33 mouse cellular contexts compared by ENCODE assay signal in genomic region chr2:96573755-96574154, GRCm38 (mm10).
"Had no signal": no experiment of that assay in that cellular context is flagged by ENCODE, and none has a peak within 500 bp of the region (broad histone marks: within the 10 kb centered on the region; RNA-seq: fewer than 3 reads in every experiment).

No protein-coding gene starts in this region.

- H3K4me3 ChIP-seq: heart, embryonic 12.5 days; heart, embryonic 13.5 days; heart, embryonic 15.5 days; hindbrain, embryonic 10.5 days; hindbrain, embryonic 12.5 days; hindbrain, embryonic 13.5 days; hindbrain, embryonic 15.5 days; intestine, embryonic 15.5 days; kidney, embryonic 15.5 days; layer of hippocampus, adult 2 months; left cerebral cortex, adult 2 months had no signal

- DNase-seq: heart, postnatal 14 days; heart, postnatal 36 days; heart, postnatal 4 days; kidney, adult 11 months; kidney, adult 18-20 months; kidney, adult 2 months; kidney, adult 8-10 months; kidney, adult 9 months; kidney, postnatal 10 days; kidney, postnatal 14 days; kidney, postnatal 25 days; kidney, postnatal 36 days; kidney, postnatal 4 days; layer of hippocampus, adult 9-11 months; layer of hippocampus, postnatal 36 days had no signal

- ATAC-seq: hindbrain, embryonic 16.5 days; hindbrain, postnatal 0 days; inflammation-experienced regulatory T-cells, adult 6 months; intestine, embryonic 15.5 days; intestine, embryonic 16.5 days; intestine, postnatal 0 days had no signal

- H3K27ac ChIP-seq: heart, embryonic 13.5 days; heart, embryonic 15.5 days; hindbrain, embryonic 10.5 days; hindbrain, embryonic 12.5 days; hindbrain, embryonic 13.5 days; hindbrain, embryonic 14.5 days; hindbrain, embryonic 15.5 days; hindbrain, postnatal 0 days; intestine, embryonic 15.5 days; kidney, embryonic 15.5 days; kidney, postnatal 0 days; layer of hippocampus, adult 2 months; left cerebral cortex, adult 2 months had no signal

- H3K9me3 ChIP-seq: heart, embryonic 12.5 days; heart, embryonic 13.5 days; heart, embryonic 15.5 days; hindbrain, embryonic 10.5 days; hindbrain, embryonic 12.5 days; hindbrain, embryonic 13.5 days; hindbrain, embryonic 15.5 days; intestine, embryonic 15.5 days; kidney, embryonic 15.5 days had no signal

- H3K27me3 ChIP-seq: heart, embryonic 12.5 days; heart, embryonic 13.5 days; heart, embryonic 15.5 days; hindbrain, embryonic 12.5 days; hindbrain, embryonic 13.5 days; hindbrain, embryonic 15.5 days; intestine, embryonic 15.5 days; kidney, embryonic 15.5 days had no signal

- H3K36me3 ChIP-seq: heart, embryonic 12.5 days; heart, embryonic 13.5 days; heart, embryonic 15.5 days; hindbrain, embryonic 10.5 days; hindbrain, embryonic 12.5 days; hindbrain, embryonic 13.5 days; hindbrain, embryonic 15.5 days; intestine, embryonic 15.5 days; kidney, embryonic 15.5 days had no signal

- H3K4me2 ChIP-seq: heart, embryonic 12.5 days; heart, embryonic 13.5 days; heart, embryonic 15.5 days; hindbrain, embryonic 12.5 days; hindbrain, embryonic 13.5 days; hindbrain, embryonic 14.5 days; hindbrain, embryonic 15.5 days; intestine, embryonic 15.5 days; kidney, embryonic 15.5 days had no signal

- H3K9ac ChIP-seq: heart, embryonic 12.5 days; heart, embryonic 13.5 days; heart, embryonic 15.5 days; hindbrain, embryonic 12.5 days; hindbrain, embryonic 13.5 days; hindbrain, embryonic 14.5 days; hindbrain, embryonic 15.5 days; intestine, embryonic 15.5 days; kidney, embryonic 15.5 days had no signal

- H3K4me1 ChIP-seq: heart, embryonic 12.5 days; heart, embryonic 13.5 days; heart, embryonic 15.5 days; hindbrain, embryonic 10.5 days; hindbrain, embryonic 12.5 days; hindbrain, embryonic 13.5 days; hindbrain, embryonic 15.5 days; intestine, embryonic 15.5 days; kidney, embryonic 15.5 days had no signal
